Mouse (Mus musculus): ENCODE data around the gene Cfh. TPM values are rescaled to one million over a fixed set of nuclear protein-coding genes. Genes with fewer than 3 reads are reported as not detected.

The Cfh gene
- polyA plus RNA-seq, 1 experiment = 52.7 TPM

DNA sequence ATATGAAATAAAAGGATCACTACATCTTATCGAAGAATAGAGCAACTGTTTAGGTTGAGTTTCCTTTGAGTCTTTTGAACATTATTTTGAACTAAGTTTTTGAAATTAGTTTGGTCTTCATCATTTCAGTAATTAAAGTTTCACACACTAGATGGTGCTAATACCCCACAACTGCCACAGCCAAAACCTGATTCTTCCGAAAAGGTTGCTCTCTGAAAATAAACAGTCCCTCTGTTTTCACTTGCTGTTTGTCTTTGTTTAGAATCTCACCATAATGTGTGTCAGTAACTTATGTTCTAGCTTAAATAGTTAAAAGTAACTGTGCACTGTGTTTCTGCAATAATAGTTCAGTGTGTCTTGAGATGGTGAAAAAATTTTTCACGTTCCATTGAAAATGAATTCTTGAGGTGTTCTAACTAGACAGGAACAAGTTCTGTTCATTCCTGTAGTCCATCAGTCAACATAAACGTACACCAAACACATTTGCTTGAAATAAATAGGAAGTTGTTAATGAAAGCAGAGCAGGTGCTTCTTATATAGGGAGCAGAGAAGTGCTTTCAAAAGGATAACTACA, 11.9 kb downstream of the Cfh start:
- DNase-seq = peak; percentile 24
- no peaks in the 10 kb centered on the region for H3K27me3 ChIP-seq (replicated peaks; ENCODE audit: control insufficient read depth, insufficient read depth, low read length)
- H3K36me3 ChIP-seq (ENCODE audit: control insufficient read depth, insufficient read depth, low read length) = no peaks in the 10 kb centered on the region
- no peak overlapping the region for H3K4me3 ChIP-seq (ENCODE audit: insufficient read depth, low read depth, low read length)
- H3K4me1 ChIP-seq (ENCODE audit: control insufficient read depth, insufficient read depth, low read length) = no peaks in the 10 kb centered on the region
- WGBS = 27% methylated on average over 4 of the region's 4 CpGs
- no peak for TF ChIP-seq POLR2A (IDR thresholded peaks at IDR 0.05; ENCODE audit: low read depth, low read length)
- 0 out of 2 replicates have a peak, but pooled peaks have one; percentile 11 for TF ChIP-seq CTCF (conservative IDR thresholded peaks at IDR 0.05; ENCODE audit: insufficient read depth, insufficient read length, low read depth, low read length)
- H3K27ac ChIP-seq (ENCODE audit: insufficient read depth, low read depth, low read length) = no peak overlapping the region

DNA sequence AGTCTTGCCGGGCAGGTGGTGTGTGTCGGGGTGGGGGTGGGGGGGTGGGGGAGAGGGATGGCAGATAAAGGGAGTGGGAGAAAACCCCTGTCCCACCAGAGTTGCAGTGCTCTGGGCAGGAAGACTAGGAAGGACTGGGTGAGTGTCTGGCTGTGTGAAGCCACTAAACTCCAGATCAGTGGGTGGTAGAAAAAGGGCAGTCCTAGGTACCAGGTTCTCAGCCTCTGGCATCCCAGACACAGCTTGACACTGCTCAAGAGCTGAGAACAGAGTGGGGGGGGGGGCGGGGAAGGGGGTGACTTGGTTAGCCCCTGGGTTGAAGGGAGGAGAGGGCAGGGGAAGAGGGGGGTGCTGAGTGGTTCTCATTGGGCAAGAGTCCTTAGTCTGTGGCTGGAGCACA, 24.6 kb downstream of the Cfh start:
- no peaks in the 10 kb centered on the region for H3K27me3 ChIP-seq (replicated peaks; ENCODE audit: control insufficient read depth, insufficient read depth, low read length)
- no peak overlapping the region for H3K27ac ChIP-seq (ENCODE audit: insufficient read depth, low read depth, low read length)
- no peak for DNase-seq
- no peak for TF ChIP-seq POLR2A (IDR thresholded peaks at IDR 0.05; ENCODE audit: low read depth, low read length)
- TF ChIP-seq CTCF (conservative IDR thresholded peaks at IDR 0.05; ENCODE audit: insufficient read depth, insufficient read length, low read depth, low read length) = no peak
- no peaks in the 10 kb centered on the region for H3K4me1 ChIP-seq (ENCODE audit: control insufficient read depth, insufficient read depth, low read length)
- WGBS = 75% methylated on average over 3 of the region's 3 CpGs
- no peak overlapping the region for H3K4me3 ChIP-seq (ENCODE audit: insufficient read depth, low read depth, low read length)
- H3K36me3 ChIP-seq (ENCODE audit: control insufficient read depth, insufficient read depth, low read length) = no peaks in the 10 kb centered on the region

DNA sequence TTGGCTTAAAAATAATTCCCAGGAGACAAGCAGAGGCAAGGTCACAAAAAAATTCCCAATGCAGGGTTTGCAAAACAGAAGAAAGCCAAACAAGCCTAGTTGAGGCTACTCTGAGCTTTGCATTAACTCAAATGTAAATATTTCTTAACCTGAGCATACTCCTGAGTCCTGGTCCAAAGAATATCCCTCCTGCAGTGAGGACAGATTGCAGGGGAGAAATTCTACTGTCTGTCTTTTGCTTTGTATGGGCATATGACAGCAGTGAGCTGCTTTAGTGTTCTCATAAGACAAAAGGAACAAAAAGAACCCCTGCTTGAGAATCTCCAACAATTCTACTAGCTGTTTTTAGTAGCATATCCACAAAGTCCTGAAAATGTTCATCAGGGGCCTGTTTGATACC, 114.1 kb downstream of the Cfh start:
- DNase-seq = no peak
- TF ChIP-seq POLR2A (IDR thresholded peaks at IDR 0.05; ENCODE audit: low read depth, low read length) = no peak
- TF ChIP-seq CTCF (conservative IDR thresholded peaks at IDR 0.05; ENCODE audit: insufficient read depth, insufficient read length, low read depth, low read length) = no peak
- no peak overlapping the region for H3K27ac ChIP-seq (ENCODE audit: insufficient read depth, low read depth, low read length)

More for the DNA sequence above, 114.1 kb downstream of the Cfh start:
- no peaks in the 10 kb centered on the region for H3K27me3 ChIP-seq (replicated peaks; ENCODE audit: control insufficient read depth, insufficient read depth, low read length)
- no peaks in the 10 kb centered on the region for H3K36me3 ChIP-seq (ENCODE audit: control insufficient read depth, insufficient read depth, low read length)
- no peaks in the 10 kb centered on the region for H3K4me1 ChIP-seq (ENCODE audit: control insufficient read depth, insufficient read depth, low read length)
- H3K4me3 ChIP-seq (ENCODE audit: insufficient read depth, low read depth, low read length) = no peak overlapping the region

Other genes starting within 250 kb of the Cfh start
- 0.23 and 0.26 TPM in 2 replicates for gene Kcnt2, start 62.4 kb upstream of the Cfh start, polyA plus RNA-seq (2012; rRNA removed)